In the genomic region with DNA sequence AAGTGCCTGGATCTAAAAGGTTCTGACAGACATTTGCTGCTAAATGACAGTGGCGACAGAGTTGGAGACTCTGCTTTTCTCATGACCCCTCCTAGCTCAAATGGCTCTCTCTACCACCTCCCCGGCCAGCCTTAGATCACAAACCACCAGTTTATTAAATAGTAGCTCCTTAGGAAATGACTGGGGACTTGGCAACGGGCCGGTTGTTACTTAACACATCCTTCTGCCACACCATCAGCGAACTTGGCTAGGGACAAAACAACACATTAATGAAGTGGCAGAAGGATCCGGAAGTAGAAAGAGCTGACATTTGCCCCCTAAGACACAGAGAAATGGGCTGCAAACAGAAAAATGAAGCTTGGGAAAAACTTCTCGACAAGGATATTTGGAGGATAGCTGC, we compare ENCODE assay signal across 9 mouse cellular contexts.
DNase-seq lines count a peak whose midpoint lies in the region; ATAC-seq lines count a peak whose summit lies in the region.
"Had no signal": no experiment of that assay in that cellular context is flagged by ENCODE, and none has a peak within 500 bp of the region (broad histone marks: within the 10 kb centered on the region; RNA-seq: fewer than 3 reads in every experiment).

No protein-coding gene starts in this region.

- H3K36me3 ChIP-seq in hindbrain, embryonic 10.5 days = no peaks in the 10 kb centered on the region
- H3K36me3 ChIP-seq in midbrain, embryonic 13.5 days = no peaks in the 10 kb centered on the region

- 86% methylated on average over 7 of the region's 7 CpGs for WGBS in hindbrain, embryonic 10.5 days
- WGBS in midbrain, embryonic 13.5 days = 89% methylated on average over 7 of the region's 7 CpGs

- H3K4me2 ChIP-seq in midbrain, embryonic 13.5 days (replicated peaks) = no peak overlapping the region

- H3K4me3 ChIP-seq in hindbrain, embryonic 10.5 days = no peak overlapping the region
- H3K4me3 ChIP-seq in midbrain, embryonic 13.5 days (replicated peaks) = no peak overlapping the region

- H3K27ac ChIP-seq in hindbrain, embryonic 10.5 days = no peak overlapping the region
- no peak overlapping the region for H3K27ac ChIP-seq in midbrain, embryonic 13.5 days

- H3K4me1 ChIP-seq in hindbrain, embryonic 10.5 days (replicated peaks) = peaks cover 50% of the 10 kb centered on the region
- H3K4me1 ChIP-seq in midbrain, embryonic 13.5 days (replicated peaks) = peaks cover 24% of the 10 kb centered on the region

- no peak overlapping the region for H3K9ac ChIP-seq in midbrain, embryonic 13.5 days (replicated peaks)
- H3K9ac ChIP-seq: liver, postnatal 0 days had no signal

- no peaks in the 10 kb centered on the region for H3K9me3 ChIP-seq in hindbrain, embryonic 10.5 days
- H3K9me3 ChIP-seq in midbrain, embryonic 13.5 days = no peaks in the 10 kb centered on the region

- intact Hi-C loops in heart, postnatal 10 days (cut with DNase I) = no loop called here

- peak; percentile 27 for DNase-seq in 416B (ENCODE audit: low read depth)
- peak; percentile 59 for DNase-seq in adrenal gland, adult 2 months
- peak; percentile 25 to 32 for DNase-seq in heart, postnatal 10 days
- DNase-seq in kidney, postnatal 4 days = peak; percentile 43 to 53
- no peak for DNase-seq in retina, postnatal 1 day
- DNase-seq in hindbrain, embryonic 10.5 days (ENCODE audit: low spot score) = no peak
- DNase-seq in embryo, embryonic 10.5 days (ENCODE audit: low spot score) = no peak
- DNase-seq: liver, postnatal 0 days had no signal

- H3K27me3 ChIP-seq in hindbrain, embryonic 10.5 days (ENCODE audit: insufficient read depth, poor library complexity, severe bottlenecking) = no peaks in the 10 kb centered on the region
- no peaks in the 10 kb centered on the region for H3K27me3 ChIP-seq in midbrain, embryonic 13.5 days

- no peak for ATAC-seq in midbrain, embryonic 13.5 days
- ATAC-seq: liver, postnatal 0 days had no signal

Comparison
In these comparisons a context has a peak if more than half of its experiments do, and no peak if none do; other contexts are left out.
1. DNase-seq: peak in 416B (single experiment), adrenal gland, adult 2 months (single experiment), heart, postnatal 10 days (2 of 2) and kidney, postnatal 4 days (2 of 2); none in retina, postnatal 1 day (single experiment), hindbrain, embryonic 10.5 days (single experiment) and embryo, embryonic 10.5 days (single experiment).